Mouse (Mus musculus): Measurements from ENCODE around the gene Fam53a. TPM values are rescaled to one million over a fixed set of nuclear protein-coding genes. Genes with fewer than 3 reads are reported as not detected.

The Fam53a gene
- polyA plus RNA-seq (2012; ENCODE audit: insufficient read depth, insufficient read length, missing spikeins): 13.6 and 14.7 TPM in 2 replicates

DNA sequence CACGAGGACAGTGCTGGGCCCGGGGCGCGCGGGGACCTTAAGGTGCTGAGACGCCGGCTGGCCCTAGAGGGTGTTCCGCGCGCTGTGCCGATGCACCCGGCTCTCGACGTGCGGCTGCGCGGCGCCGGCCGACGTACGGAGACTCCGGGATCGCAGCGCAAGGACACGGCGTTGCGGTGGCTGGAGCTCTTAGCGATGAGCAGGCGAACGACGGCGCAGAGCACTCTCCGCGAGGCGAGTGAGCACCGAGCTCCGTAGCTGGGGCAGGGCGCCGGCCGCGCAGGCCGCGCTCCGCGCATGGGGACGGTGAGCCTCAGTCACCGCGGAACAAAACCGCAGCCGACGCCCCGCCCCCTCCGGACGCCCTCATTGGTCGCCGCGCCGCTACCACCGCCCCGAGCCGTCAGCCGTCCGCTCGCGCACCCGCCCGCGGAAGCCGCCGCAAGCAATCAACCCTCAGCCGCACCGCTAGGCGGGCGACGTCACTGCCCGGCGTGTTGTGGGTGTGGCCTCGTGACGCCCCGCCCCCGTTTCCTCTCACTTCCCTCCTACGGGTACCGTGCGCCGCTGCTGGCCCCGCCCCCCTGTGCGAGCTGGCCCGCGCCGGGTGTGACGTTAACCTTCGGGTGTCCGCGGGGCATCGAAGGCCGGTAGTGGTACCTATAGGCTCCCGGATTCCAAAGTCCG lies at the start of gene Fam53a, which contains the start of gene Gm9903:
TSS of gene Fam53a (minus strand) at position 335 of the 687 bp plus-strand sequence.
TSS of gene Gm9903 (plus strand) at position 625 of the 687 bp plus-strand sequence.
- Histone ChIP-seq H3K4me3 (ENCODE audit: insufficient read depth, low read depth, low read length) (peak within 1 kb of the TSS; percentile 90), H3K4me1 (ENCODE audit: control insufficient read depth, insufficient read depth, insufficient read length, low read length) (peaks cover 14% of the 10 kb centered on the region), H3K27ac (replicated peaks; ENCODE audit: low read depth, low read length) (peak within 1 kb of the TSS; percentile 70)

DNA sequence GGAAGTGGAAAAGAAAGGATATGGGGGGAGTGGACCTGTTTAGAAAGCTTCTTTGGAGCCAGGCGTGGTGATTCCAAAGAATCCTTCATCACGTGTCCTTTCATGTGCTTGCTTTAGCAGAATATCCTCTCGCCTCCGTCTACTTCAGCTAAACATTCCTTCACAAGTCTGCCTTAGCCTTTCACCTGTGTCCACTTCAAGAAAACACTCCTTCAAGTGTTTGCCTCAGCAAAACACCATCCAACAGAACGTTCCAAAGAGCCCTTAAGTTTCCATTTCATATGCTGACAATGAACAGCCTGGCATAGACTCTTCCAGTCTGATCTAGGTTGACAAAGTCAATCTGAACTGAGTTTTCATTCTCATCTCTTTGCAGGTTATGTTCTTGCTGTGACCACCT lies 48.8 kb upstream of the Fam53a start:
- Histone ChIP-seq H3K27ac (replicated peaks; ENCODE audit: low read depth, low read length) (no peak overlapping the region), H3K4me3 (ENCODE audit: insufficient read depth, low read depth, low read length) (no peak overlapping the region), H3K4me1 (ENCODE audit: control insufficient read depth, insufficient read depth, insufficient read length, low read length) (no peaks in the 10 kb centered on the region)

DNA sequence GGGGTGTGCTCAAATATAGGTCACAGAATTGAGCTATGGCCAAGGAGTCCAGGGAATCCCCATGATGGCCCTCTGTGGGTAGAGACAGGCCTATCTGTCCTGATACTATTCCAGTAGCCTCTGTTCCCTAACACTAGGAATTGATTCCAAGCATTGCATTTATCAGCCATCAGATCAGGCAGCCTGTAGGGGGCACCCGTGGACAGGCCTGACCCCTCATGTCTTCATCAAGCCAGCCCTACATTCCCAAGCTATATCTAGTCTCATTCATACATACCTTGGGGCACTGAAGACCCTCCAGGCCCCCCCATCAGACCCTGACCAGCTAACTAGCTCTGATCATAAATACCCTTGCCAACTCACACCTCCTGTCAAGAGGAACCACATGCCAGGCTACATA lies 46.5 kb upstream of the Fam53a start:
- Histone ChIP-seq H3K27ac (replicated peaks; ENCODE audit: low read depth, low read length) (no peak overlapping the region), H3K4me1 (ENCODE audit: control insufficient read depth, insufficient read depth, insufficient read length, low read length) (no peaks in the 10 kb centered on the region), H3K4me3 (ENCODE audit: insufficient read depth, low read depth, low read length) (no peak overlapping the region)

DNA sequence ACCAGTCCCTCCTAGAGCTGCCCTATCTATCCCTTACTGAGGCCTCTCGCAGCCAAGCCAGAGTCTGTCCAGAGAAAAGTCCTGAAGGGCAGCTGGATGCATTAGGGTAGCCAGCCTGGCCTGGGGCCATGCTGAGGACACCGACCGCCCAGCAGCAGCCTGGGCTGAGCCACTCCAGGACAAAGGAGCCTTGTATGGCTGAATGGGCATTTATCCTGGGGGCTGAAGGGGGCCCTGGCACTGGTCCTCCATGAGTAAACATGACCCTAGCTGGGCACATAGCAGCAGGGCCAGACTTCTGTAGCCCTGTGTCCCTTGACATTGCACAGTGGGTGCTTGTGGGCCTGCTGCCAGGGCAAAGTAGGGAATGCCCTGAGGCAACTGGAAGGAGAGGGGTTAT lies 45.0 kb upstream of the Fam53a start:
- H3K4me3 ChIP-seq (ENCODE audit: insufficient read depth, low read depth, low read length): no peak overlapping the region
- H3K4me1 ChIP-seq (ENCODE audit: control insufficient read depth, insufficient read depth, insufficient read length, low read length): no peaks in the 10 kb centered on the region
- H3K27ac ChIP-seq (replicated peaks; ENCODE audit: low read depth, low read length): no peak overlapping the region

DNA sequence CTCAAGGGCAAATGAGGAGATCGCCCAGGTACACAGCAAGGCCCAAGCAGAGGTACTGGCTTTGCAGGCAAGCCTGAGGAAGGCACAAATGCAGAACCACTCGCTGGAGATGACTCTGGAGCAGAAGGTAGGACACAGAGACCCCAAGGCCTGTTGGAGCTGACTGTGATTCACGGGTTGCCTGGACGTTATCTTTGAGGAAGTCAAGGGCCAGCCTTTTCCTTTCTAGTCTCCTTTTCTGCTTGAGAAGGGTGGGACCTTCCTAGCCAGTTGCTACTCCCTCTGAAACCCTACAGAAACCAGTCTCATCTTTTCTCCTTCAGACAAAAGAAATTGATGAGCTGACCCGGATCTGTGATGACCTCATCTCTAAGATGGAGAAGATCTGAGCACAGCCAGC lies 42.2 kb upstream of the Fam53a start:
- no peak overlapping the region for H3K4me3 ChIP-seq (ENCODE audit: insufficient read depth, low read depth, low read length)
- no peak overlapping the region for H3K27ac ChIP-seq (replicated peaks; ENCODE audit: low read depth, low read length)
- no peaks in the 10 kb centered on the region for H3K4me1 ChIP-seq (ENCODE audit: control insufficient read depth, insufficient read depth, insufficient read length, low read length)

DNA sequence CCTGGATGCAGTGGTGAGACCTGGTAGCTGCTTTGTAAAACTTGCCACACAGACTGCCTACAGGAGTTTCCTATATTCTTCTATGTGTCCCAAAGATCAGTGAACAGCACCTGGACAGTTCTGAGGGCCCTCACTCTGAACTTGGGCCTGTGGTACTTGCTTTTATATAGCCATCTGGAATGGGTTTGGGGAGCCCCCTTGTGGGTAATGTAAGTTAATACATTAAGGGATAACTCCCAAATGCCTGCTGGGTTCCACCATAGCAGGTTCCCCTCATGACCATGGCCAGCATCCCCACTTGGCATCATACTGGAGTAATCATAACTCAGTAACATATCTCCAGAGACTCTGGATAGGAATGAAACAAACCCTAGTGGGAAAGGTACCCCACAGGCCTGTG lies 38.8 kb upstream of the Fam53a start:
- no peaks in the 10 kb centered on the region for H3K4me1 ChIP-seq (ENCODE audit: control insufficient read depth, insufficient read depth, insufficient read length, low read length)
- H3K27ac ChIP-seq (replicated peaks; ENCODE audit: low read depth, low read length): no peak overlapping the region
- no peak overlapping the region for H3K4me3 ChIP-seq (ENCODE audit: insufficient read depth, low read depth, low read length)

DNA sequence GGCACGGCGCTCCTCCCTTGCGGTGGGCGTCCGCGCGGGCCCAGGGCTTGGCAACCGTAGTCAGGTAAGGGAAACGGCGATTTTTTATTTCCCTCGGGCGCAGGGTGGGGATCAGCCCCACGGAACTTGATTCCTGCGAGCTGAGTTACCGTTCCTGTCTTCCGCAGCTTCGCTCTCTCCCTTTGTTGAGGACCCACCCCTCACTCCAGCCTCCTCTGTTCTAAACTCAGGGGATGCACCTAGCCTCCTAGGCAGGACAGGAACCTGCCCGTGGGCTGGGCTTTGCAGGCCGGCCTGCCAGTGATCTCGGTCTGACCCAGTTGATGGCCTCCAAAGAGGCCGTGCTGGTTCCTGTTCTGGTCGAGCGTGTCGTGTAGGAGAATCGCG lies 29.2 kb upstream of the Fam53a start:
- Histone ChIP-seq H3K27ac (replicated peaks; ENCODE audit: low read depth, low read length) (no peak overlapping the region), H3K4me1 (ENCODE audit: control insufficient read depth, insufficient read depth, insufficient read length, low read length) (peaks cover 5% of the 10 kb centered on the region), H3K4me3 (ENCODE audit: insufficient read depth, low read depth, low read length) (peak overlapping the region; percentile 63)

DNA sequence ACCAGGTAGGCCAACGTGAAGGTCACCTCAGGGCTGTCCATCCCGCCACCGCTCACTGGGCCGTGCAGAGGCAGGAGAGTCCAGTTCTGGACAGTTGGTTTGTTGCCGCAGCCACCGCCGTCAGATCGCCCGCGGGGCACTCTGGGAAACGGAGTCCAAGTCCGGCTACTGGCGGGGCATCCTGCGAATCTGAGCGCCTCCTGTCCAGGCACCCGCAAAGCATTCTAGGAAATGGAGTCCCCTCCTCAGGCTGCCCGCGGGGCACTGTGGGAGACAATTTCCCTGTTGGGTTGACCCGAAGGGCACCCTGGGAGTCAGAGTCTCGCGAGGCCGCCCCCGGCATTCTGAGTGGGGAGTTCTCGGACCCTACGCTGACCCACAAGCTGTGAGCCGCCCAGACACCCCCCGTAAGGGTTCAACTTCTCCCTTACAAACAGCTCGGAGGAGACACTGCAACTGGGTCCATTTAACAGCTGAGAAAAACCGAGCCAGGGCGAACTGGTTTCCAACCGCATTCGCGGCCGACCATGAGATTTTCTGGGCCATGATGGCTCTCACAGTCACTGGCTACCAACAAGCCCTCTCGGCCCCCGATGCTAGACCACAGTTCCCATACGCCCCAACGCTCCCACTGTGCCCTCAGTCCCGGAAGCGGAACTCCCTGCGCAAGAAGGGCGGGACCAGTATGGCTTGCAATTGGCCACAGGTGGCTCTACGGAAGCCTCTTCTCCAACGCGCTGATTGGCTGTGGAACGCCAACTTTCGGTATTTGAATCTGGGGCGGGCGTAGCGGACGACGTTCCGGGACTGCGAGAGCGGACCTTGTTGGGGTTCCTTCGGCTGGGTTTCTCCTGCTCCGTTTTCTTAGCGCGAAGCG lies 28.6 kb upstream of the Fam53a start, which contains the start of the genes Tacc3 and Tmem129:
TSS of gene Tacc3 (plus strand) at position 342 of the 877 bp plus-strand sequence.
TSS of gene Tmem129 (minus strand) at position 630 of the 877 bp plus-strand sequence.
- Histone ChIP-seq H3K27ac (replicated peaks; ENCODE audit: low read depth, low read length) (peak within 1 kb of the TSS; percentile 98), H3K4me3 (ENCODE audit: insufficient read depth, low read depth, low read length) (peak within 1 kb of the TSS; percentile 96), H3K4me1 (ENCODE audit: control insufficient read depth, insufficient read depth, insufficient read length, low read length) (peaks cover 5% of the 10 kb centered on the region)

DNA sequence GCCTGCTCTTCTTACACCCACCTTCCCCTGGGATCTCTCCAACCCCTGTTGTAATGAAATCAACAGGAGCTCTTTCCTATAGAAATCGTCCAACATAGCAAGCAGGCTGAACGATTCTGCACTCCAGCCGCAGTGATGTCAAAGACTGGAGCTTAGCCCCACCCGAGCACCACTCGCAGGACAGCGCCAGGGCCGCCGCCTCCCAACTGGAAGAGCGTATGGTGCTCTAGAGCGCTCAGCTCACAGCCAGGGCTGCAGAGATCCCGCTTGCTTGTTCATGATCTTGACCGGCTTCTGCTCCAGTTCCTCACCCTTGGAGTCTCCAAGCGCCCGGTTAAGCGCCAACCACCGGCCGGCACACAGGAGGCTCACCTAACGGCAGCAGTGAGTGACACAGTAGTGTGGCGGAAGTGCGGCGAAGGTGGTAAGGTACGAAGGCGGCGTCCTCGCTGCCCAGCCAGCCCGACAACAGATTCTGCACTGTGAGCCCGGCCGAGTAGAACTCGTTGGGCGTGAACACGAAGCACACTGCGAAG lies 27.9 kb upstream of the Fam53a start:
- Histone ChIP-seq H3K4me3 (ENCODE audit: insufficient read depth, low read depth, low read length) (peak overlapping the region; percentile 96), H3K4me1 (ENCODE audit: control insufficient read depth, insufficient read depth, insufficient read length, low read length) (peaks cover 5% of the 10 kb centered on the region), H3K27ac (replicated peaks; ENCODE audit: low read depth, low read length) (peak overlapping the region; percentile 64)

DNA sequence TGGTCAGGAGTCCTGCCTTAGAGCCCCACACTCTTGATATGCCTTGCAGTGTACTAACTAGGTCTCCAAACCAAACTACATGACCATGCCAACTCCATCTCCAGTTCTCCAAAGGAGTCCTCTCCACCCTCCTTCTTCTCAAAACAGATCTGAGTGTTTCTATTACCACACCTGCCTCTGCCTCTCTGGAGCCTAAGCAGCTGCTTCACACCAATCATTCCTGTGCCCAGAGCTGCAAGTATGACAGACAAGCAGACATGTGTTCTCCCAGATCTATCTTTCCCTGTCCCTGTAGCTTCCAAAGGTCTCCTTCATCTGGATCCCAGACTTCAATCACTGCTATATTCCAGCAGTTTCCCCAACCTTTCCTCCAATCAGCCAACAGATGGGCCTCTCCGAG lies 27.3 kb upstream of the Fam53a start:
- Histone ChIP-seq H3K4me3 (ENCODE audit: insufficient read depth, low read depth, low read length) (peak overlapping the region; percentile 96), H3K27ac (replicated peaks; ENCODE audit: low read depth, low read length) (no peak overlapping the region), H3K4me1 (ENCODE audit: control insufficient read depth, insufficient read depth, insufficient read length, low read length) (peaks cover 5% of the 10 kb centered on the region)

DNA sequence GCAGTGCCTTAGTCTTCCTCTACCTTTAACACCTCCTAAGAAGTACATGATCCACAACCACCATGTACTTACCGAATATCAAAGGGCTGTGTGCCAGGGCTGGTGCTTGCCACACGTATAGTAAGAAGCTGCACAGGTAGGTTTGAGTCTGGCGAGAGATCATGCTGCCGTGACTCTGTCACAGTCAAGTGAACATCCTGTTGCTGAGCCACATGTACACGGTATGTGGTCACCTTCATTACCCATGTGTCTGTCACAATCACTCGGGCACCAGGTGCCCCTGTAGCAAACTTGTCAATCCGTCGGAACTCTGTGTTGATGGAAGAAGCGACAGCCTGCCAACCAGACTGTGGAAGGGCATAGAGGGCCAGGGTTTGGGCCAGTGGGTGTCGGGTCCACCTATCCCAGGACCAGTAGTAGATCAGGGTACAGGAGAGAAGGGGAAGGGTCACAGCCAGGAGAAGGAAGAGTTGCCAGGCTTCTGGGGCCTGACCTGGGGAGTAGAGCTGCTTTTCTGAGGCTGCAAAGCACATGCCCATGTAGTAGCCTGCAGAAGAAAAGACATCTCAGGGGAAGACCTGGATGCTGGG lies 25.9 kb upstream of the Fam53a start:
- Histone ChIP-seq H3K4me1 (ENCODE audit: control insufficient read depth, insufficient read depth, insufficient read length, low read length) (peaks cover 5% of the 10 kb centered on the region), H3K27ac (replicated peaks; ENCODE audit: low read depth, low read length) (no peak overlapping the region), H3K4me3 (ENCODE audit: insufficient read depth, low read depth, low read length) (no peak overlapping the region)

DNA sequence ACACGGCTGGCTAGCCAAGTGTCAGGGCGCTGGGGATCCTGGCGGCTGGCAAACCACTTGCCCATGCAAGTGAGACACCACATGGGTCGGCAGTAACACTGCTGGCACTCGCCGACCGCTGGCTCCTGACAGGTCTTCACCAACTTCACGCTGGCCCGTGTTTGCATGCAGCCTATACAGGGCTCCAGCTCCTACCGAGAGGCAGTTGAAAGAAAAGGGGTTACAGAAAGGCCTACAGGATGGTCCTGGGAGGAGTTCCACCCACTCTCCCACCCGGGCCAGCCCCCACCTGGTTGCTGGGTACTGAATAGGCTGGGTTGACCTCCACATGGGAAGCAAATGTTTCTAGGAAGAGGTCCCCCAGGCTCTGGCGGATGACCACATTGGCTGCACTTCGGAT lies 25.0 kb upstream of the Fam53a start:
- Histone ChIP-seq H3K4me3 (ENCODE audit: insufficient read depth, low read depth, low read length) (no peak overlapping the region), H3K4me1 (ENCODE audit: control insufficient read depth, insufficient read depth, insufficient read length, low read length) (peaks cover 5% of the 10 kb centered on the region), H3K27ac (replicated peaks; ENCODE audit: low read depth, low read length) (no peak overlapping the region)

DNA sequence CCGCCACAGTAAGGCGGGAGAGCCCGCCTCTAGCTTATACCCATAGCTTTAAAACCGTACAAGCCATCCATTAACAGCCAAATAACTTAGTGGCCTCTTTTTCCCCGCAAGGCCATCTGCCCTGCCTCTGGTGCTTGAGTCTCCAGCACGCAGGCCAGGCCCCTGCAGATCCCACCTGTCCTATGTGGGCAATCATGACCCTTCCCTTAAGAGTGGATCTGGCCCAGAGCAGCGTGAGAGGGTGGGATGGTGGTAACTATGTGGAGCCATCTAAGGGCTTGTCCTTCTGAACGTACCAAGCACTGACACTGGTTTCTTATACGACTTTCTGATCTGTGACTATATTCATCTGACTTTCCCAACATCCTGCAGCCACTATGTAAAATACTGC lies 23.3 kb upstream of the Fam53a start:
- H3K4me3 ChIP-seq (ENCODE audit: insufficient read depth, low read depth, low read length): peak overlapping the region; percentile 35
- no peak overlapping the region for H3K27ac ChIP-seq (replicated peaks; ENCODE audit: low read depth, low read length)
- H3K4me1 ChIP-seq (ENCODE audit: control insufficient read depth, insufficient read depth, insufficient read length, low read length): peaks cover 5% of the 10 kb centered on the region; the same call in 1 of the 2 replicates

DNA sequence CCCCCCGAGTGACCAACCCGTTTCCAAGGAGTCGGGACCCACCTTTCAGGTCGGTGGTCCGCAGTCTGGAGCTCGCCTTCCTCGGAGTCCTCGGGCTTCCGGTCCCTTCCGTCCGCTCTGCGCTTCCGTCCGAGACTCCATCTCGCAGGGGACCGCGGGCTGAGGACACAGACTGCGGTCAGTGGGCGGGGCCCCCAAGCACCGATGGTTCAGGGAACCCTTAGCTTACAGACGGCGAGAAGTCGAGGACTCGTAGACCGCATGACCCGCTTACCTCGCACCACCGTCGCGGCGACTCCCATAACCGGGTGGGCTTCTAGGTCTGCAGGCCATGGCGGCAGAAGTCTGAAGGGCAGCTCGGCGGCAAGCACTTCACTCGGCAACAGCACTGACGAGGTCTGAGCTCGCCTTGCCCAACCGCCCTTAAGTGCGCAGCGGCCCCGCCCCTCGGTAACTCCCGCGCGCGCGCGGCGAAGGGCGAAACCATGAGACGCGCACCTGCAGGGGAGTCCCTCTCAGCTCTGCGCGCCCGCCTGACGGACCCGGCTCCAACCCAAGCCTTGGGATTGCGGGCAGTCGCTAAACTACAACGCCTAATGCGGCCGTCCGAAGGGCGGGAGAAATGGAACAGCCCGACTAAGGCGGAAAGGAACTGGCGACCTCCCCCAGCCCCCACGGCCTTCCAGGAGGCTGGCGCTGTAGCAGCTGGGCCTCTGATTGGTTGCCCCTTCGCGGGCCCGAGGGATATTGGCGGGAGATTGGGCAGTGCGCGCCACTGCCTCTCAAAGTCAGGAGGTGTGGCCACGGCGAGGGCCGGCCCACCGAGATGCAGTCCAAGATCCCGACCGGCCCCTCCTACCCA lies 22.7 kb upstream of the Fam53a start, which contains the start of gene Slbp:
TSS of gene Slbp (minus strand) at position 654 of the 862 bp plus-strand sequence.
- Histone ChIP-seq H3K27ac (replicated peaks; ENCODE audit: low read depth, low read length) (peak within 1 kb of the TSS; percentile 96), H3K4me1 (ENCODE audit: control insufficient read depth, insufficient read depth, insufficient read length, low read length) (peaks cover 5% of the 10 kb centered on the region; the same call in 1 of the 2 replicates), H3K4me3 (ENCODE audit: insufficient read depth, low read depth, low read length) (peak within 1 kb of the TSS; percentile 70)

All from brown adipose tissue, adult 24 weeks (tissue).